Mouse (Mus musculus): ENCODE data around the gene Pdzd8. TPM values are rescaled to one million over a fixed set of nuclear protein-coding genes. Genes with fewer than 3 reads are reported as not detected.

Pdzd8 gene
- total and polyA plus RNA-seq, 3 experiments = 10.2 to 33.7 (median 32.1) TPM

GRCm38 (mm10) chr19:59276354-59276753, 69.2 kb downstream of the Pdzd8 start:
- DNase-seq = no peak

DNA sequence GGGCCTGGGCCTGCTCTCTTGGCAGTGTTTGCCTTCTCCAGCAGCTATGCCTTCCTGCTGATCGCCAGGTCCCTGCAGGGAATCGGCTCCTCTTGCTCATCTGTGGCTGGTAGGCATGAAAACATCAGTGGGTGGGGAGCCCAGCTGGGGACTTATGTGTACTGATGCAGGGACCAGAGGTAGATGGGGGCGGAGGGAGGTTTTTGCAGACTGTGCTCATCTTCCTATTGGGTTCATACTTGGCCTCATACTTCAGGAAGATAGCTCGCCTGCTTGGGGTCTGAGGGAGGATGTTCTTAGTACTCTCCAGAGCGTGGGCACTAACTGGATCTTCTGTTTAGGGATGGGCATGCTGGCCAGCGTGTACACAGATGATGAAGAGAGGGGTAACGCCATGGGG, 72.4 kb downstream of the Pdzd8 start:
- no peak for DNase-seq

GRCm38 (mm10) chr19:59267417-59267963, 78.1 kb downstream of the Pdzd8 start:
- no peak for DNase-seq

DNA sequence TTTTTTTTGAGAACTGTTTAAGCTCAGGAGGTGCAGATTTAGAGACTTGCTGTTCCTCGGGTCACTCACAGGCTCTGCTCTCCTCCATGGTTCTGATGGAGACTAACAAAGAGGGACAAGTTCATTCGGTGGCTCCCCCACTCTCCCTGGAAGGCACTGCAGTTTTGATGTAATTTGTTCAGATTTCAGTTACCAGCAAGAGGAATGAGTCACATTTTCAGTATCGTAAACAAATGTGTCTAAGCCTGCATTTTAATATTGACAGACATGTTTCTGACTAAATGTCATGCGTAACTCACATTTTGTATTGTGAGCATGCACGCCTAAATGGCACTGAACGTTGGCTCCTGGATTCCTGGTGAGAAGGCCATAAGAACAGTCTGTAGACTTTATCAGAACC, 79.7 kb downstream of the Pdzd8 start:
- DNase-seq = no peak

GRCm38 (mm10) chr19:59264838-59265532, 80.6 kb downstream of the Pdzd8 start:
- no peak for DNase-seq

GRCm38 (mm10) chr19:59263171-59263570, 82.4 kb downstream of the Pdzd8 start:
- no peak for DNase-seq

- no peak for DNase-seq
These were observed 84.0 kb downstream of the Pdzd8 start for GRCm38 (mm10) chr19:59261604-59262003.

DNA sequence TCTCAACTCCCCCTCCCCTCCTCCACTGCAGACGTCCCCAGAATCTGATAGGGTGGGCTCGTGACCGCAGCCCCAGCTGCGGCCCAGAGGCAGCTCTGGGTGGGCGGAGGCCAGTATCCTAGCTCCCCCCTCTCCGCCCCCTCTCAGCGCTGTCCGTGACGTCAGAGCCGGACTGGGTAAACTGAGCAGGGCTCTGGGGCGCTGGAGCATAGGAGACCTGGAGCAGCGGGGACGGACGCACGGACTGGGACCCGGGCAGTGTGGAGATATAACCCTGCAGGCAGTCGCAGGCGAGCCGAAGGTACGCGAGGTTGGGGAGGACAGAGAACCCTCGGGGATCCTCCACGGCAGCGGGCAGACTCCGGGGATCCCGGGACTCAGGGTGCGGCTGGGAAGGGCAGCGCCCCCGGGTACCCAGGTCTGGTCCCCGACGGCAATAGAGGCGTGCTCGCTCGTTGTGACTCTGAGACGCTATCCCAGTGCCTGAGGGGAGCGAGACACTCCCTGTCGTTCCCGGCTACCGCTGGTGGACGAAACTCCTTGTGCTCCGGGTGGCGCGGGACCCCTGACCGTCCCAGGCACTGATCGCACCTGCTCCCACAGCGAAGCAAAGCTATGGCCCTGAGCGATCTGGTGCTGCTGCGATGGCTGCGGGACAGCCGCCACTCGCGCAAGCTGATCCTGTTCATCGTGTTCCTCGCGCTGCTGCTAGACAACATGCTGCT, 84.7 kb downstream of the Pdzd8 start, which contains the start of gene Slc18a2:
Gene Slc18a2 (plus strand): TSS at position 179 of the 725 bp plus-strand sequence.
- DNase-seq = peak; percentile 26

GRCm38 (mm10) chr19:59259633-59260032, 85.9 kb downstream of the Pdzd8 start:
- DNase-seq = no peak

DNA sequence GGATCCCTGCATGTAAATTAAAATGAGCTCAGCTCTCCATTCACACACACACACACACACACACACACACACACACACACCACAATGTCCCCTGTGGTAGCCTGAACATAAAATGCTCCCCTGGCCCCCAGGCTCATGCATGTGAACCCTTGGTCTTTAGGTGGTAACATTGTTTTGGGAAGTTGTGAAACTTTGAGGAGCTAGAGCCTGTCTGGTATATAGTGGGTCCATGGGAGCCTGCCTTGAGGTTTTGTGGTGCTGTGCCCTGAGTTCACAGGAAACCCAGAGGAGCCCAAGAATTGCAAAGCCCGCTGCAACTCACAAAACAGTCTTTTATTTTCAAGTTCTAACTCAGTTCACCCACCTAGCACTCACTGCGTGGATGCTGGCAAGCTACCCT, 92.9 kb downstream of the Pdzd8 start:
- DNase-seq = no peak

- no peak for DNase-seq
These were observed 96.9 kb downstream of the Pdzd8 start for GRCm38 (mm10) chr19:59248553-59249286.

- peak; percentile 86 for DNase-seq
These were observed 97.4 kb downstream of the Pdzd8 start for GRCm38 (mm10) chr19:59248144-59248543.

Other genes starting within 250 kb of the Pdzd8 start
- not detected for gene Vax1, start 175.7 kb downstream of the Pdzd8 start, total RNA-seq (2021)
- gene Vax1, start 175.7 kb downstream of the Pdzd8 start, polyA plus RNA-seq (2012; rRNA removed) = not detected in 2 replicates
- not detected for gene Kcnk18, start 126.6 kb downstream of the Pdzd8 start, total RNA-seq (2021)
- not detected in 2 replicates for gene Kcnk18, start 126.6 kb downstream of the Pdzd8 start, polyA plus RNA-seq (2012; rRNA removed)
- 10 to 100 TPM; 10.4 to 25.8 TPM for gene Slc18a2, start 84.9 kb downstream of the Pdzd8 start, total RNA-seq (2021)
- 4.3 and 8.7 TPM in 2 replicates for gene Slc18a2, start 84.9 kb downstream of the Pdzd8 start, polyA plus RNA-seq (2012; rRNA removed)
- gene Rps12-ps3, start 23.5 kb downstream of the Pdzd8 start, total RNA-seq (2021) = 100 to 1,000 TPM; 445 to 681 TPM
- 1,063 and 1,394 TPM in 2 replicates for gene Rps12-ps3, start 23.5 kb downstream of the Pdzd8 start, polyA plus RNA-seq (2012; rRNA removed)
- gene Emx2, start 112.6 kb upstream of the Pdzd8 start, total RNA-seq (2021) = under 1 TPM in 1 of 2 experiments, not detected in 1; 0.55 TPM
- gene Emx2, start 112.6 kb upstream of the Pdzd8 start, polyA plus RNA-seq (2012; rRNA removed) = 0.18 and 0.24 TPM in 2 replicates

Measured in adrenal gland, adult 2 months (tissue).